Mouse (Mus musculus) neural tube, embryonic 10.5 days (tissue): ENCODE measurements at regions not wholly inside any gene's neighbourhood (a gene's known extent, or its start where the extent isn't known, plus 50 kb on each side); places are given as distances from the start of the nearest gene placed in this dataset.
"Not testable (repeated sequence)": the region's sequence is repeated elsewhere in the genome, so short reads cannot be mapped to it uniquely, and the experiment has no call there.

ENCODE experiments used
- DNase-seq: peaks from one replicate; pipeline ENCODE4 v3.0.0-alpha.2; 2017; ENCODE audit warnings: low spot score; ENCODE audit errors: extremely low spot score

GRCm38 (mm10) chr5:129256136-129256535, 159.6 kb downstream of the Adgrd1 start:
- no peak for DNase-seq

DNA sequence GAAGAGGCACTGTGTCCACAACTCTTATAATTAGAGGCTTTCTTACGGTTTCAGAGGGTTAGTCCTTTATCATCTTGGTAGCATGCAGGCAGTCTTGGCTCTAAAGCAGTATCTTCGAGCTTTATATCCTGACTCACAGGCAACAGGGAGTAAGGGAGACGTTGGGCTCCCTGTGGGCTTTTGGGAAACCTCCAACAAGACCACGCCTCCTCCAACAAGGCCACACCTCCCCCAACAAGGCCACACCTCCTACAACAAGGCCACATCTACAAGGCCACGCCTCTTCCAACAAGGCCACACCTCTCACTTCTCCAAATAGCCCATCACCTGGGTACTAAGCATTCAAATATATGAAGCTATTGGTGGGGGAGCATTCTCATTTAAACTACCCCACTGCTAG, 160.7 kb downstream of the Adgrd1 start:
- no peak for DNase-seq

DNA sequence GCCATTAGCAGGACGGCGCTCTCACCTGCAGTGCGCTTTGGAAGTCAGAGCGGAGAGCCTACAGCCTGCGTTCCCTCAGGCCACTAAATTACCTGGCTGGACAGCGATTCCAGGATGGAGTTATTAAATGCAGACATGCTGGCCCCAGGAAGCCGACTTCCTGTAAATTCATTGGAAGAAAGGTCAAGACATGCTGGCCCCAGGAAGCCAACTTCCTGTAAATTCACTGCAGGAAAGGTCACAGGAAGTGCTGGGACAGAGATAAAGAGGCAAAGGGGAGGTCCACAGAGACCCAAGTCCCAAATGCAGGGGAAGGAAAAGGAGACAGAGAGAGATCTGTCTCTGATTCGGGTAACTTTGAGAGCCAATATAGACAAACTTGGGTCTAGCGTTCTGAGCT, 164.1 kb downstream of the Adgrd1 start:
- DNase-seq, result no peak

- no peak for DNase-seq
Observed at GRCm38 (mm10) chr5:129263118-129263517, 166.6 kb downstream of the Adgrd1 start.

DNA sequence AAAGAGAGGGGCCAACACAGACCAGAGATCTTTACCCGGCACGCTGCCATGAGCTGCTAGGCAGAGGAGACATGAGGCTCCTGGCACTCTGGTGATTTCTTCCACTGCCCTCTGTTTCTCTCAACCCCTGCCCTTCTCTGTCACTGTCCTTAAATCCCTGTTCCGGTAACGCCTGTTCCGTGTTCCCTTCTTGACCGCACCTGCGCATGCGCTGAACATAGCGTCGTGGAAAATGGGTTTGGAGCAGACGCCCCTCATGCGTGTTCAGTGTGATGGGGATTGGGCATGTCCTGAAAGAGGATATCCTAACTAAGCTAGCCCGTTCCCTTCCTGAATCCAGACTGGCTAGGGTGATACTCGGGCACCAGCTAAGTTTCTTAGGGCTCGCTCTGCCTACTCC, 167.8 kb downstream of the Adgrd1 start:
- no peak for DNase-seq

GRCm38 (mm10) chr5:129268456-129268855, 171.9 kb downstream of the Adgrd1 start:
- no peak for DNase-seq

GRCm38 (mm10) chr5:129270051-129270472, 173.5 kb downstream of the Adgrd1 start:
- no peak for DNase-seq

- DNase-seq, result no peak
Observed at GRCm38 (mm10) chr5:129281406-129281805, 184.9 kb downstream of the Adgrd1 start.

- no peak for DNase-seq
Observed at GRCm38 (mm10) chr5:129282133-129282532, 185.6 kb downstream of the Adgrd1 start.

- no peak for DNase-seq
Observed at GRCm38 (mm10) chr5:129282826-129283225, 186.3 kb downstream of the Adgrd1 start.

DNA sequence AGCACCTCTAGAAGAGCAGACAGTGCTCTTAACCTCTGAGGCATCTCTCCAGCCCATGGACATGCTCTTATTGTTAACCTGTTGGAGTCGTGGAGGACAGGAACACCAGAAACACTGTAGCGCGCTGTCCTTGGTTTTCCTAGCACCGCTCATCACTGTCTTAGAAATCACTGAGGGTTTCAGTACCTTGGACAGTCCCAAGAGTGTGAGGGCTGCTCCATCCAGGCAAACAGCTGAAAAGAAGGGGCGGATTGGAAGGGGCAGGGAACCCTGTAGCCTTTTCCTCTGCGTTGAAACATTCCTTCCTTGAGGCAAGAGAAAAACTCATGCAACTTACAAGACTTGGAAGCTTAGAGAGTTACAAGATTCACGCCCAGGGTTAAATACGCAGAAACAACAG, 190.9 kb downstream of the Adgrd1 start:
- DNase-seq, result no peak

DNA sequence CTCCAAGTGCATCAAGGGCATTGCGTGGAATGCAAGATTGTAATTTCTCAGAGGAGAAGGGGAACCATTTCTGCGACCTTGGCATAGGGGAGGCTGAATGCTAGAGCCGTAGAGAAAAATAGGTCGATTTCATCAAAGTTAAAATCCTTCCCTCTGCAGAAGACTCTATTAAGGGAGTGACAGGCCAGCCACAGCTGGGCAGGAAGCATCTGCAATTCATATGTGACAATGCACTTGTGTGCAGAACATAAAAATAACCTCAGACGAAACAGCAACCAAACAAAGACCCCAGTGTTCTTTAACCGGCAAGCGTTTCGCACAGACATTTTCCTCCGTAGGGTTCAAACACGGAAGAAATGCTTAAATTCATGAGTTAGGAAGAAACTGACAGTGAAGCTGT, 196.3 kb downstream of the Adgrd1 start:
- not testable (repeated sequence) for DNase-seq

GRCm38 (mm10) chr5:129294861-129295542, 198.5 kb downstream of the Adgrd1 start:
- not testable (repeated sequence) for DNase-seq

DNA sequence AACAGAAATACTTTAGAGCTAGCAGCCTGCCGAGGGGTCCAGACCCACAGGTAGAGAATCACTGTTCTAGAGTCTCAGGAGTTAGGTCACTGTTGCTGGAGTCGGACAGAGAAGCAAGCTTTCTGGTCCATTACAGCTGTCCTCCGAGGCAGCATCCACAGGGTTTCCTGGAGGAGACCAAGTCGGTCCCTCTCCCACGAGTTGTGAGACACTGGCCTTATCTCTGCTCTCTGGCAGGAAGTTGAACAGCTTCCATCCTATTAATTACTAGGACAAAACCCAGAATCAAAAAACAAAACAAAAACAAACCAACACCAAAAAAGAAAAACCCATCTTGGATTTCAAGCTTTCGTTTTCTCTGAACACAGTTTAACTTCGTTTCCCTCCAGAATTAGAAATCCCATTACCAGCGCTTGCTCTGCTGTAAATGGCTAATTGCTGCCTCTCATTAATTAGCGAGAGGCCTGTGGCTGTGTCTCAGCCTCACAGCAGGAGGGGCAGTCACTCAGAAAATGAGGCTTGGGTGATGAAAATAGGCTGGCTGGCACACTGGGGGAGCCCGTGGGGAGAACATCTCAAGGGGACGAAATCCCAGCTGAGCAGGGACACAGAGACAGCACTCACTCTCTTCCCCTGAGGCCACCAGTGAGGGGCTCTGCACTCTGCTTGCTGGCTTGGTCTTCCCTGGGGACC, 201.3 kb downstream of the Adgrd1 start:
- no peak for DNase-seq

DNA sequence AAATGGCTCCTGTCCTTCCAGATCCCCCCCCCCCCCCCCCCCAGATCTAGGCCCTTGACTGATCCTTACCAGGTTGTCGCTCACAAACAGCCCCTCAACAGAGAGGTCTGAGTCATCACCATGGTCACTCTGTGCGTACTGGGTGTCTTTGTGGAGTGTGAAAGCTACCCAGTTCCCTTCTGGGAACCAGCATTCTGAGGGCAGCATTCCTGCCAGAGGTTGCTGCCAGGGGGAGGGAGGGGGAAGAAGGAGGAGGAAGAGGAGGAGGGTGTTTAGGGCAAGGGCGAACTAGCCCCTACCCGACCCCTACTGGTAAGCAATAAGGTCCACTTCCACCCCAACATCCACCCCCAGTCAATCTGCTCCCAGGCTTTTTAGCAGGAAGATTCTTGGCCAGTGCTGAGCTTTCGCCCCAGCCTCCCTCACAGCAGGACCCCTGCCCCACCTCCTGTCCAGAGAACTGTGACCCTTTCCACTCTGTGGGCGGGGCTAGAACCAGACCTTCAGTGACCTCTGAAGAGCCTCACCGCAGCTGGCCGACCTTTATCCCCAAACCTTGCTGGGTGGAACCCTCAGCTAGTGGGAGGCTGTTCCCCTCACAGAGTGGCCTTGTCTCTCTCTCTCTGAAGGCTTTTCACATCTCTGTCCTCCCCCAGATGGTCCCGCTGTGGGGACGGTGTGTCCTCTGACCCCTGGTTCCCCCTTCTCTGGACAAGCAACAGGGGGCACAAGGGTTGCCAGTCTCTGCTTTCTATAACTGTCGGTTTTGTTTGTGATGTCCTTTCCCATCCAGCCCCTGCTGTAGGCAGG, 202.2 kb upstream of the Sfswap start:
- peak; percentile 53 for DNase-seq

- DNase-seq, result no peak
Observed at GRCm38 (mm10) chr5:129299456-129299765, 201.6 kb upstream of the Sfswap start.

DNA sequence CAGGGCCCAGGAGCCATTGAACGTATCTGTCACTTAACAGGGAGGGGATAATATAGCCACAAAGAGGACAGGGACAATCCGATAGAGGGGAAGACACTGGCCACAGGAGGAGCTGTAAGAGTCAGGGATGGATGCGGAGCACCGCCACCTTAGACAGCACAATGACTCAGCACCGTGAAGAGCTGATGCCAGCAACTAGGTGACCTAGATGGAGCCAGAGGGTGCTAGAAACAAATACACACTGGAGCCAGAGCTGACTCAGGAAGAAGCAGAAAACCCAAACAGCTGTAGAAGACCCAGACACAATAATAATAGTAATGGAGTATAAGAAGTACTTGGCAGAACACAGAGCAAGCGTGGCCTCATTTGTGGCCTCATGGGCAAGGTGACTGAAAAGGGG, 200.6 kb upstream of the Sfswap start:
- no peak for DNase-seq

GRCm38 (mm10) chr5:129315626-129316025, 185.4 kb upstream of the Sfswap start:
- DNase-seq, result no peak

DNA sequence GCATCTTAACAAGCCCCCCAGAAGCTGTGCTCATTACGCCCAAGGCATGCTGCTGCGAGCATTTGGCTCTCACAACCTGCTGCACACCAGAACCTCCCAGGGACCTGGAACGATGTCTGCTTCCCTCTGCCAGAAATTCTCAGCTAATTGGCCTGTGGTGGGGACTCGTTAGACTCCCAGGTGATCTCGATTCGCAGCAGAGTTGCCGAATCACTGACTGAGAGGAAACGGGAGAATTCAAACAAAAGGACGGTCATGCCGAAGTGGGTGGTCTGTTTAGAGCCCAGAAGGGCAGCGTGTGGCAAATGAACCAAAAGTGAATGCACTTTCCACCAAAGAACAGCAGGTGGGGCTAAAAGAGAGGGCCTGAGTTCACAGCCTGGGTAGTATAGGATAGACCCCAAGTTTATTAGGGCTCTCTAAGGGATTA, 169.9 kb upstream of the Sfswap start:
- peak; percentile 22 for DNase-seq

- DNase-seq, result peak; percentile 28
Observed at GRCm38 (mm10) chr5:129332014-129332413, 169.0 kb upstream of the Sfswap start.

DNA sequence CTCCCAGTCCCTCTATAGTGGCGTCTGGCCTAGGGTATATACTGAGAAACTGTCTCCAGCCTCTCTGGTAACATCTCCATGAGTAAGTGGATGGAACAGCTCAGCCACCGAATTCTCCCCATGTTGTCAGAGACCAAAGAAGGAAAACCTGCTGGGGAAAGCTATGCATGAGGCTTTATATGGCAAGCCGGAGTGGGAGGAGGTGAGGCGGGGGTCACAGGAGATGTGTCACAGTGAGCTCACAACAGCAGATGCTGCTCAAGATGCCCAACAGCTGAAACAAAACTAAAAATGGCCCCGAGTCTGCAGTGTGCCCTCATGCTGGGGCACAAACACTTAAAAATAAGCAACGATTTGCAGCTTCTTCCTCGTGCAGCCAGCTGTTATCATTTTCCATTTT, 162.5 kb upstream of the Sfswap start:
- DNase-seq, result no peak

GRCm38 (mm10) chr5:129344038-129344437, 157.0 kb upstream of the Sfswap start:
- DNase-seq, result no peak
